Mouse (Mus musculus) liver, embryonic 11.5 days (tissue): ENCODE results near the gene Ncoa5. TPM values are rescaled to one million over a fixed set of nuclear protein-coding genes. Genes with fewer than 3 reads are reported as not detected.

ENCODE experiments used
- ATAC-seq: fragments of 200-750 bp; cut with Nextera tagmentation; replicated peaks from 2 replicates; pipeline ENCODE4 v1.8.0; 2017; ENCODE audit warnings: moderate number of reproducible peaks, mild to moderate bottlenecking, moderate TSS enrichment, moderate library complexity; ENCODE audit not compliant: low FRiP score
- DNase-seq: peaks from one replicate; pipeline ENCODE4 v3.0.0-alpha.2; 2017; ENCODE audit warnings: low spot score
- H3K27ac ChIP-seq: fragments of 300-500 bp; sonication (generic); 2 replicates; pipeline ENCODE4 v1.5.1; 2014; ENCODE audit warnings: mild to moderate bottlenecking, low read depth, low read length, control low read depth
- H3K27me3 ChIP-seq: fragments of 300-500 bp; sonication (generic); replicated peaks from 2 replicates; pipeline ENCODE4 v1.6.1; 2014; ENCODE audit warnings: low read length, mixed read lengths; ENCODE audit not compliant: control insufficient read depth, insufficient read depth
- H3K36me3 ChIP-seq: fragments of 300-500 bp; sonication (generic); 2 replicates; pipeline ENCODE4 v1.6.1; 2014; ENCODE audit warnings: mild to moderate bottlenecking, low read length, moderate library complexity, mixed read lengths; ENCODE audit not compliant: control insufficient read depth, insufficient read depth
- H3K4me1 ChIP-seq: fragments of 300-500 bp; sonication (generic); replicated peaks from 2 replicates; pipeline ENCODE4 v1.6.1; 2014; ENCODE audit warnings: low read length, mixed read lengths; ENCODE audit not compliant: control insufficient read depth, insufficient read depth
- H3K4me2 ChIP-seq: fragments of 300-500 bp; sonication (generic); 2 replicates; pipeline ENCODE4 v1.6.1; 2014; ENCODE audit warnings: mild to moderate bottlenecking, control low read depth, moderate library complexity
- H3K4me3 ChIP-seq: fragments of 300-500 bp; sonication (generic); 2 replicates; pipeline ENCODE4 v1.5.1; 2014; ENCODE audit warnings: low read depth, low read length, control low read depth
- H3K9ac ChIP-seq: fragments of 300-500 bp; sonication (generic); 2 replicates; pipeline ENCODE4 v1.6.1; 2014; ENCODE audit warnings: low read depth, low read length, control low read depth
- H3K9me3 ChIP-seq: fragments of 300-500 bp; sonication (generic); 2 replicates; pipeline ENCODE4 v1.6.1; 2016; ENCODE audit warnings: low read length, inconsistent platforms, mixed read lengths; ENCODE audit not compliant: control insufficient read depth
- WGBS: fragments of 180-500 bp; shearing (Covaris S2); extraction: QIAGEN DNeasy Blood & Tissue Kit; methylation state at CpG from one replicate; pipeline ENCODE4 v1.1.7; 2014; 5-methylcytosine and 5-hydroxymethylcytosine counted together
- polyA plus RNA-seq: library from polyadenylated mRNA; unstranded; fragments of >200 nt; fragmentation: Nextera tagmentation; extraction: Ambion mirVana; gene quantifications from 2 replicates; pipeline ENCODE4 v1.2.1, GENCODE M21; 2014

Ncoa5 gene
- polyA plus RNA-seq, 1 experiment from 2014 or later = 45.9 TPM

DNA sequence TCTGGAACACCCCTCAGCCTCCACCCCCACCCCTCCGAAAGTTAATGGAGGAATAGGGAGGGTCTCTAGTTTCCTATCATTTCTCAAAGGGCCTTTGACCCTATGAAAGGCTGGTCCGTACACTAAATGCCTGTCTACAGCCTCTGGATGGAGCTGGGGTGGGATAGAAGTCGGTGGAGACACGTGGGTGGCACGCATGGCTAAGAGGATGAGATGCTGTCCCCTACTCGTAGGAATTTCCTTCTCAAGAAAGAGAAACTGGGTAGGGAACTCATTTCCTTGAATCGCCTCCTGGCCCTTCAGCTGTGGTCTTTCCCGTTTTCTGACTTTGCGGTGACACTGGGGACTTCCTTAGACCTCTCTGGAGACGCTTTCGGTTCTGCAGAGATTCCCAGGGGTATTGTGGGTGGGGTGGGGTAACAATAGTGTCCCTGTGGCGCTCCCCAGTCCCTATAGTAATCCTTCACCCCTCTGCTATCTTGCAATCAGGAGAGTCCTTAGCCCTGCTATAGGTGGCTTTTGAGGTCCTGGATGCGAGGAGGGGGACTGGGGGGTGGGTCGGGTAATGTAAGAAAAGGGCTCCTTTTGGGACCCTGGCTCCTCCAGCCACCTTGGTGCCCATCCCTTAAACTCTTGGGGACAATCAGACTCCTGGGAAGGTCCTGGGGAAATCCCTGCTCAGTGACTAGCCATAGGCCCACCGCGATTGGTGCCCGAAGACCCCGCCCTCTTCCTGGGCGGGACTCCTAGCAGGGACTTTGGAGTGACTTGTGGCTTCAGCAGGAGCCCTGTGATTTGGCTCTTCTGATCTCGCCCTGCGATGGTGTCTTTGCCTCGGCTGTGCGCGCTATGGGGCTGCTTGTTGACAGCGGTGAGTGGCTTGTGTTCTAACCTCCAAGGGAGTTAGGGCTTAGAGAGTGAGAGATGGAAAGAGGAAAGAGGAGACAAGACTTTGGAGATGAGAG, 20.5 kb upstream of the Ncoa5 start, which contains the start of gene Cd40:
Cd40 (plus strand) TSS at position 740 of the 965 bp plus-strand sequence.
- H3K27me3 ChIP-seq = peaks cover 24% of the 10 kb centered on the region
- H3K9ac ChIP-seq = peak within 1 kb of the TSS; percentile 49; the same call in 1 of the 2 replicates
- H3K4me3 ChIP-seq = peak within 1 kb of the TSS; percentile 41
- 9% methylated on average over 25 of the region's 25 CpGs for WGBS
- H3K27ac ChIP-seq = no peak within 1 kb of the TSS; the same call in 1 of the 2 replicates
- no peaks in the 10 kb centered on the region for H3K36me3 ChIP-seq
- H3K9me3 ChIP-seq = no peaks in the 10 kb centered on the region
- DNase-seq = peak; percentile 60
- H3K4me2 ChIP-seq = peak within 1 kb of the TSS; percentile 56
- ATAC-seq = peak; percentile 58; the same call in 1 of the 2 replicates
- no peaks in the 10 kb centered on the region; the same call in 1 of the 2 replicates for H3K4me1 ChIP-seq

DNA sequence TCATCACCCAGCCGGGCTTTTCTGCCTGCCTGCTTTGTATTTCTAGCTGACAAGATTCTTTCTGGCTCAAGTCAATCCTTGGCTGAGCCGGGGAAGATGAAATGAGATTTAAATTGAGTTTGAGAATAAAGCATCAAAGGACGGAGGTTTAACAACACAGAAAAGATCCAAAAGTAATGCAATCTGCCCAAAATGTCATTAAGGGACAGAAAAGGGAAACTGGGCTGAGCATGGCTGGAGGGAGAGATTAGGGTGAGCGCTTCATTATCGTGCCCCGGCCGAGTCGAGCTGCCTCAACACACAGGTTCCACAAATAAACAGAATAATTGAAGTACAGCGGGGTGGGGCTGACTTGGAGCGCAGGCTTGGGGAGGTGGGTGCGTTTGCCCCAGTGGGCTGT, 16.9 kb upstream of the Ncoa5 start:
- DNase-seq (no peak), ATAC-seq (no peak)
- no peak overlapping the region for H3K4me3 ChIP-seq
- H3K9ac ChIP-seq = no peak overlapping the region
- whole genome bisulfite sequencing = 37% methylated on average over 11 of the region's 11 CpGs
- no peaks in the 10 kb centered on the region; the same call in 1 of the 2 replicates for H3K4me1 ChIP-seq
- no peak overlapping the region for H3K27ac ChIP-seq
- no peak overlapping the region for H3K4me2 ChIP-seq
- H3K36me3 ChIP-seq = no peaks in the 10 kb centered on the region
- H3K9me3 ChIP-seq = no peaks in the 10 kb centered on the region
- peaks cover 19% of the 10 kb centered on the region for H3K27me3 ChIP-seq

DNA sequence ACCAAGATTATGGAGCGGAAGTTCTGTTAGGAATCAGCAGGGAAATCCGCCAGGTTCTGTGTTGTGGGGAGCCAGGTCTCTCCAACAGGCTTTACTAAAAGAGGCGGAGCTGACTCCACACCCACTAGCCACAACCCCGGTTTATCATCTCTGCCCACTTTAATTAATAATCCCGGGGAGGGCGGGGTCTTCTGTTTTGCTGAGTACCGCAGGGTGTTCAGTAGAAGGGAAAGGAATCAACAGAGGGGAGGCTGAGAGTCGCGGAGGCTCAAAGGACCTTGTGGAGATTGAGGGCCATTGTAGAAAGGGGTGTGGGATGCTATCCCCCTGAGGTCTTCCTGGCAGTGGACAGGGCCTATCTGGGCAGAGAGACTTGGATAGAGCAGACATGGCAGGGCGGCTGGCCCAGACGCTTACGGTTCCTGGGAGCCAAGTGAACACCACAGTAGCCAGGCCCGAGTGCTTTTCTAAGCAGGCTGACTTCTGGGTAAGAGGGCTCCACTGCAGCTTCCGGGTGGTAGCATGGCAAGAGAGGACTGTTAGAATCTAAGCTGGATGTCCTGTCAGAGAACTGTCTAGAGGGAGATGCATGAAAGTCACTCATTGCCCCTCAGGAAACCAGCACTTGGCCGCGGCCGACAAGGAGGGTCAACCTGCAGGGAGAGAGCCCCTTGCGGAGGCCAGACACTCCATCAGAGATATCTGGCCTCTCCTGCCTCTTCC, 16.3 kb upstream of the Ncoa5 start:
- Histone ChIP-seq H3K27ac (no peak overlapping the region), H3K4me2 (no peak overlapping the region), H3K27me3 (peaks cover 16% of the 10 kb centered on the region), H3K36me3 (no peaks in the 10 kb centered on the region), H3K9me3 (no peaks in the 10 kb centered on the region), H3K4me1 (no peaks in the 10 kb centered on the region), H3K9ac (no peak overlapping the region), H3K4me3 (no peak overlapping the region)
- ATAC-seq = no peak
- no peak for DNase-seq
- 62% methylated on average over 18 of the region's 18 CpGs for WGBS

DNA sequence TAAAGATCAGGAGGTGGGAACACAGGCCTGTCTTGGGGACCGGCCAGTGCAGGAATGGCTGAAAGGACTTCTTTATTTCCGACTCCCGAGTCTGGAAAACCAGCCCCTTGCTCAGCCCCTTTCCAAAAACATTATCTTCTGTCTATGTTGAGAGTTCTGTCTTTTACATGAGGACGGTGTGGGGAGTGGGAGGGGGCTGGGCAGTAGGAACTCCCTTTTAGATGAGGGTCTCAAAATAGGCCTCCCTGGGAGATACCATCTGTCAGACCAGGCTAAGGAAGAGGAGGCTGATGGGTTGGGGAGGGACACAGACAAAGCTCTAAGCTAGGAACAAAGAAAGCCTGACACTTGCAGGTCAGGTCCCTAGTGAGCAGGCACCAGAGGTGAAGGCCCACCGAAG, 14.4 kb upstream of the Ncoa5 start:
- H3K9ac ChIP-seq = no peak overlapping the region
- no peaks in the 10 kb centered on the region for H3K9me3 ChIP-seq
- ATAC-seq (no peak), DNase-seq (no peak)
- H3K4me2 ChIP-seq = no peak overlapping the region
- no peaks in the 10 kb centered on the region; the same call in none of the 2 replicates for H3K27me3 ChIP-seq
- WGBS = 59% methylated on average over 5 of the region's 5 CpGs
- no peaks in the 10 kb centered on the region for H3K36me3 ChIP-seq
- no peak overlapping the region for H3K4me3 ChIP-seq
- no peak overlapping the region for H3K27ac ChIP-seq
- H3K4me1 ChIP-seq = no peaks in the 10 kb centered on the region

DNA sequence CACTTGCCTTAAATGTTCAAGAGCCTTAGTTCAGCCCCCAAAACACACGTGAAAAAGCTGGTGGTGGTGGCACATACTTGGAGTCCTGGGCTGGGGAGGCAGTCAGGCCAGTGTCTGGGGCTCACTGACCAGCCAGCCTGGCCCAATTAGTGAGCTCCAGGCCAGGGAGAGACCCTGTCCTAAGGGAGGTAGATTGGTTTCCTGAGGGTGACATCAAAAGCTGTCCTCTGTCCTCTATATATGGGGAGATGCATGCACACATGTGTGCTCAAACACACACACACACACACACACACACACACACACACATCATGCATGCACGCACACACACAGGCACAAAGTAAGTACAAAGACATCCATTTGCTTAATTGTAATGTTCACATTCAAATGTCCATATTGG, 9.1 kb upstream of the Ncoa5 start:
- H3K9me3 ChIP-seq = no peaks in the 10 kb centered on the region

DNA sequence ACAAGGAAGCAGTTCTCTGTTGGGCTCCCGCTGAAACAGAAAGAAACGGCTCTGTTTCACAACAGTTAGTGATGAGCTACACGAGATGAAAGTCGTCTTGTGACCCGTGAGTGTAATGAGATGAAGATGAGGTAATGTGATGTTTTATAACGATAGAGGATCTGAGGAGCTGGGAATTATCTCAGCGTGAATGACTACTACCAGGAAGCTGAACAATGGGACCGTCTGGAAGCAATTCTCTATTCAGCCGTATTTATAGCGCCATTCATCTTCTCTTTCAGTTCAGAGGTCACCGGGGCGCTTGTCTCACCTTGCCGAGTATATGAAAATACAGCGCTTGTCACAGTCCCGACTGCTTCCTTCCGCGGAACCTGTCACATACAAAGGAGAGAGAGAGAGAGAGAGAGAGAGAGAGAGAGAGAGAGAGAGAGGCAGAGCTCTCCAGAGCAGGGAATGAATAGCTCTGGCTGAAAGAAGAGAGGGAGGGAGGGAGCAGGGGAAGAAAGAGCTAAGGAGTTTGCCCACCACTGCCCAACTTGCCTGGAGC, 8.5 kb upstream of the Ncoa5 start:
- H3K27ac ChIP-seq = no peak overlapping the region
- DNase-seq (no peak), ATAC-seq (no peak)
- H3K4me1 ChIP-seq = no peaks in the 10 kb centered on the region
- H3K9ac ChIP-seq = no peak overlapping the region
- H3K9me3 ChIP-seq = no peaks in the 10 kb centered on the region
- H3K4me3 ChIP-seq = no peak overlapping the region
- H3K27me3 ChIP-seq = no peaks in the 10 kb centered on the region; the same call in 1 of the 2 replicates
- H3K36me3 ChIP-seq = no peaks in the 10 kb centered on the region
- no peak overlapping the region for H3K4me2 ChIP-seq
- 36% methylated on average over 17 of the region's 17 CpGs for WGBS

More for the DNA sequence above, 9.1 kb upstream of the Ncoa5 start:
- Histone ChIP-seq H3K9ac (no peak overlapping the region), H3K36me3 (no peaks in the 10 kb centered on the region), H3K27me3 (no peaks in the 10 kb centered on the region; the same call in 1 of the 2 replicates), H3K4me2 (no peak overlapping the region), H3K27ac (no peak overlapping the region), H3K4me3 (no peak overlapping the region), H3K4me1 (no peaks in the 10 kb centered on the region)
- 53% methylated on average over 2 of the region's 2 CpGs for WGBS
- DNase-seq (no peak), ATAC-seq (no peak)

DNA sequence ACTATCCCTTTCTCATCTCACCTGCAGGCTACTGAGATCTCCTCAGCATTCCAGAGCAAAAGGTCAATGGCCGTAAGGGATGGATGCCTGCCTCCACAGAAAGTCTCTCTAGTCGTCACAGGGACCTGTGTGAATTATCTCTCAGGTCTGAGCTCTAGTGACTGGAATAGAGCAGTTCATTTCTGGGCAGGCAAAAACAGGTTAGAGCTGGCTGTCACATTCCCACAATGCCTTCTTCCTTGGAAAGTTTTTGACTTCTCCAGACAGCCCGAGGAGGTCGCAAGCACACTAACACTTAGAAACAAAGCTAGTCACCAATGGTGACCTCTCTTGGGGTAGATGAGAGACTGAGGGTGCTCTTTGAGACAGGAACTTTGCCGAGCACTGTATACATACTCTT, 7.5 kb upstream of the Ncoa5 start:
- Histone ChIP-seq H3K36me3 (no peaks in the 10 kb centered on the region), H3K4me3 (no peak overlapping the region), H3K4me2 (no peak overlapping the region), H3K4me1 (no peaks in the 10 kb centered on the region), H3K9me3 (no peaks in the 10 kb centered on the region), H3K27ac (no peak overlapping the region), H3K27me3 (no peaks in the 10 kb centered on the region; the same call in 1 of the 2 replicates), H3K9ac (no peak overlapping the region)
- ATAC-seq (no peak), DNase-seq (no peak)
- 56% methylated on average over 5 of the region's 5 CpGs for WGBS

DNA sequence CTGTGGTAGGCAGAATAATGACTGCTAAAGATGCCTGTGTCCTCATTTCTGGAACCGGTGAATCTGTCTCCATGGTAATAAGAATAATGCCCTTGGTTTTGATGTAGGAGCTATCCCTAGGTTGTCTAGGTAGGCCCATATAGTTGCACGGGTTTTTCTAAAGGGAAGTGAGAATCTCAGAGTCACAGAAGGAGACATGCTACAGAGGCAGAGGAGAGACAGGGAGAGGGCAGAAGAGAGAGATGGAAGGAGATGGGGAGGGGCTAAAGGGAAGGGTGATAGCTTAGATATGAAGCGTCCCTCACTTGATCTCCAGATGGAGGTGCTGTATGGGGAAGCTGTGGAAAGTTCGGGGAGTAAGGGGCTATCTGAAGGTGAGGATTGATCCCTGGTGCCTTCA, 2.7 kb upstream of the Ncoa5 start:
- no peaks in the 10 kb centered on the region for H3K36me3 ChIP-seq
- no peak overlapping the region for H3K4me2 ChIP-seq
- 60% methylated on average over 4 of the region's 4 CpGs for WGBS
- no peak overlapping the region for H3K9ac ChIP-seq
- ATAC-seq = no peak
- H3K27me3 ChIP-seq = no peaks in the 10 kb centered on the region
- no peak overlapping the region for H3K27ac ChIP-seq
- no peak overlapping the region for H3K4me3 ChIP-seq
- no peaks in the 10 kb centered on the region for H3K9me3 ChIP-seq
- peaks cover 12% of the 10 kb centered on the region for H3K4me1 ChIP-seq
- DNase-seq = no peak
